Mouse (Mus musculus) ES-E14 (cell line): ENCODE results near the gene Foxo3.

Experiments
- HCFC1 ChIP-seq: IDR thresholded peaks from 2 replicates; pipeline ENCODE4 v1.6.1; 2012; ENCODE audit warnings: low read length, inconsistent platforms, borderline replicate concordance; ENCODE audit not compliant: insufficient read depth
- ZNF384 ChIP-seq: IDR thresholded peaks from 2 replicates; pipeline ENCODE4 v1.6.1; 2012; ENCODE audit warnings: low read depth, low read length, inconsistent platforms

DNA sequence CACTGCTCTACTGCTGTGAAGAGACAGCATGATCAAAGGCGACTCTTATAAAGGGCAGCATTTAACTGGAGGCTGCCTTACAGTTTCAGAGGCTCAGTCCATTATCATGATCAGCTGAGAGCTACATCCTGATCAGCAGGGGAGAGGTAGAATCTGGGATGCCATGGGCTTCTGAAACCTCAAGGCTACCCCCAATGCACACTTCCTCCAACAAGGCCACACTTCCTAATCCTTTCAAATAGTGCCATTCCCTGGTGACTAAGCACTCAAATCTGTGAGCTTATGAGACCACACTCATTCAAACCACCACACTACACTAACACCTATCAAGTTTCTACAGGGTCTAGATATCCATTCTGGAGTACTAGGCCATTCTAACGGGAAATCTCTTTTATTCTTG, 65.9 kb downstream of the Foxo3 start:
- TF ChIP-seq HCFC1 (no peak), ZNF384 (no peak)
